Mouse (Mus musculus) monocyte, adult 5-6 weeks (primary cell): ENCODE results near the gene Als2cr12. TPM values are rescaled to one million over a fixed set of nuclear protein-coding genes. Genes with fewer than 3 reads are reported as not detected.
A peak's percentile ranks its signal among the peaks of the same experiment; 100 is the strongest.
"Not testable (repeated sequence)": the region's sequence is repeated elsewhere in the genome, so short reads cannot be mapped to it uniquely, and the experiment has no call there.

ENCODE experiments used
- ATAC-seq: fragments of 153-309, 156-312 bp; replicated peaks from 2 replicates; pipeline ENCODE4 v1.8.0; 2017; ENCODE audit warnings: mild to moderate bottlenecking; ENCODE audit not compliant: low TSS enrichment, insufficient number of reproducible peaks, severe bottlenecking, poor library complexity, low FRiP score
- total RNA-seq: library from RNA; stranded (forward); fragments of 200-1000, 200-491, 200-594 nt; gene quantifications from 3 replicates; pipeline ENCODE4 v1.2.3, GENCODE M21; 2017

The Als2cr12 gene
- total RNA-seq, 1 experiment from 2014 or later: not detected

DNA sequence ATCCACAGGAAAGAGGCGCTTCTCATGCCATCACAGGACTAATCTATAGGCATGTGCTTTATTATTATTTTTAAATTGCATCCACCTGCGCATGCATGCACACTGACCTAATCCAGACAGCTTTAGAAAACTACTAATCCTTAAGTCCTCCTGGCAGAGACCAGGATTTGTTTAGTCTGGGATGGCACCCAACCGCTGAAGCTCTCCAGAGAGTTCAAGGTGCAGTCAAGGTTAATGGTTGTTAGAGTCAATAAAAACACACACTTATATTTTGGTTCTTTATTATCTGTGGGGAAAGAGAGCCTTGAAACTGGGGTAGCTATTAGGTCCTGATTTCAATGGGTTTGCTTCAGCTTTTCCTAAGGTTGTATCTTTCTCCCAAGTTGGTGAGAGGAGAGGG, 74.5 kb downstream of the Als2cr12 start:
- ATAC-seq: no peak

GRCm38 (mm10) chr1:58618766-58619165, 77.0 kb downstream of the Als2cr12 start:
- no peak for ATAC-seq

- ATAC-seq: peak; percentile 77
Measured at GRCm38 (mm10) chr1:58617978-58618668, 77.7 kb downstream of the Als2cr12 start.

- ATAC-seq: no peak
Measured at GRCm38 (mm10) chr1:58617076-58617475, 78.7 kb downstream of the Als2cr12 start.

DNA sequence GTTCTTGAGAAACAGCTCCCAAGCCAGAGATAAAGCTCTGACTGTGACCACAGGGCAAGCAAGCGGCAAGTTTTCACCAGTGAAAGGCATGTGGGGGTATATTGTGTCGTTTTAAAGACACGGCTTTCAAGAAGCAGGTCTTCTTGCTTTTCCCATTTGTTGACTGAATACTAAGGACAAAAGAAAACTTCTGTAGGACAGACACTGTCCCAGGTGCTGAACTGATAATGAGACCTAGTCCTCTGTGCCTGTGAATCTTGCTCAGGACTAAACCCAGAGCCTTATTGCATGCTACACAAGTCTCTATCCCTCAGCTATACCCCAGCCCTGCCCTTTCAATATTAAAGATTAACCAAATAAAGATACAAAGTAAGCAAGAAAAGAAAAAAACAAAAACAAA, 79.6 kb downstream of the Als2cr12 start:
- ATAC-seq: no peak

DNA sequence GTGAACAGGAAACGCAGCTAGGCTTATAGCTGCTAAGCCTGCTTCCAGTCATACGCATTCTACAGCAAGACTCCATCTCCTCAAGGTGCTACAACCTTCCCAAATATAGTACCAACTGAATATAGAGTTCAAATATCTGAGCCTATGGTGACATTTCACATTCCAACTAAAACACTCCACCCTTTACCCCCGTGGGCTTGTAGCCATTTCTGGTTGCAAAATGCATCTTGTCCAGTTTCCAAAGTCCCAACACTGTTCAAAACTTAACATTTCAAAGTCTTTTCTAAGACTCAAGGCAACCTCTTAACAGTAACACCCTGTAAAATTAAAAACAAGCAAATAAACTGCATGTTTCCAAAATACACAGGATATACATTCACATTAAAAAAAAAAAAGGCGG, 80.6 kb downstream of the Als2cr12 start:
- ATAC-seq: no peak

- ATAC-seq: no peak
Measured at GRCm38 (mm10) chr1:58614424-58614823, 81.4 kb downstream of the Als2cr12 start.

DNA sequence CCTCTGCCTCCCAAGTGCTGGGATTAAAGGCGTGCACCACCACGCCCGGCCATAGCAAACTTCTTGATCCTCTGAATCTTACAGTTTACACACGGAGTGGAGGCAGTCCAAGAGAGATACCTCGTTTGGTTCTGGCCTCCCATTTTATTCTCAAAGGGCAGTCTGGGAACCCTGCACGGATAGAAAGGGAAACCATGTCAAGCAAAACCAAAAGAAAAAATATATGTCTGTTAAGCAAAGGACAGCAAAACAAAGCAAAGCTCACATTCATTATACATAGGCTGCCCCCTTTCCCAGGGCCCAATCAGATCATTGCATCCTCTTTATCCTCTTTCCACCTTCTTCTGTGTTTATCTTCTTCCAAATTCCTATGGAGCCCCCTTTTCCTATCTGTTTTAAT, 82.0 kb downstream of the Als2cr12 start:
- no peak for ATAC-seq

DNA sequence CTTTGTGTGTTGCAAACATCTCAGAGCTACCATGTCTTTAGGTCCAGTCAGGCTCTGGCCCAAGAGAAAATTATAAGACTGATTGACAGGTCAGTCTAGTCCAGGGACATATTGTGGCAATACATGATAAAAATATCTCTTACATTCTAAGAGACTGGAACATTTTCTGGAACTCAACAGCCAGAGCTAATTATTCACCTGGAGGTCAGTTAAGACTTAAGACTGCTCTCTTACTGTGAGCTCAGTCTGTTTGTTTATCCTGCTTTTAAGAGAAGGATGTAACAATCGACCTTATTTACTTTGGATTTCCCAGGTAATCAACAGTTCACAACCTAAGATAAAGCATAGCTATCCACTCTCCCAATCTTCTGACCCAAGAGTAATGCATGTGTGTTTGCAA, 85.2 kb downstream of the Als2cr12 start:
- no peak for ATAC-seq

- ATAC-seq: no peak
Measured at GRCm38 (mm10) chr1:58610166-58610565, 85.6 kb downstream of the Als2cr12 start.

DNA sequence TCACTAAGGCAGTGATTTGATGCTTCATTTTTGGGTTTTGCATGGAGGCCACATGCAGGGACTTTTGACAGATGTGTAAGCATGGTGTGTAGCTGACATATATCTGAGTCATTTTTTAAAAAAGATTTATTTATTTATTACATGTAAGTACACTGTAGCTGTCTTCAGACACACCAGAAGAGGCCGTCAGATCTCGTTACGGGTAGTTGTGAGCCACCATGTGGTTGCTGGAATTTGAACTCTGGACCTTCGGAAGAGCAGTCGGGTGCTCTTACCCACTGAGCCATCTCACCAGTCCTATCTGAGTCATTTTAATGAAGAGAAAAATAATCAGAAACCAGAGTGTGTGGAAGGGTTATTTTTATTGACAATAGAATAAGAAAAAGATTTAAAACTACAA, 86.2 kb downstream of the Als2cr12 start:
- ATAC-seq: not testable (repeated sequence)

DNA sequence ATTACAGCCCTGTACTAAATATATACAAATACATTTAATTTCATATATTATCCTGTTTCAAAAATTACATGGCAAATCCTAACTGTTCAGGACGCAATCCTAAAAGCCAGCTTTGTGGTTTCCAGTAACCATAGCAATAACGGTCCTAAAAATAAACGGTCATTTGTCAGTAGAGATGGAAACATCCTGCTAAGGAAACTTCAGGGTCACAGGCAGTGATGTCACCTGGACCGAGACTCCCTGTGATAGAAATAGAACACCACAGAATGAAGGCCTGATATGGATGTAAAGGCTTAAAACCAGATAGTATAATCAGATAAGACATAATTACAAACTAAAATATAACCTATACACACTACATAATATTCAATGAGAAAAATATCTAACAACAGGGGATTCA, 92.1 kb downstream of the Als2cr12 start:
- no peak for ATAC-seq

GRCm38 (mm10) chr1:58602681-58603080, 93.1 kb downstream of the Als2cr12 start:
- ATAC-seq: no peak

Other genes with a start within 250 kb of the Als2cr12 start
- 15.9 to 29.6 TPM (median 23.3 TPM) in 3 replicates for gene Orc2, start 190.9 kb downstream of the Als2cr12 start, total RNA-seq
- gene Fam126b, start 109.7 kb downstream of the Als2cr12 start, total RNA-seq: 11.6 to 17.6 TPM (median 14.9 TPM) in 3 replicates
- gene Ndufb3, start 109.6 kb downstream of the Als2cr12 start, total RNA-seq: 33.6 to 51.9 TPM (median 45.8 TPM) in 3 replicates
- gene Cflar, start 15.5 kb upstream of the Als2cr12 start, total RNA-seq: 127 to 227 TPM (median 128 TPM) in 3 replicates
- gene Casp8, start 99.4 kb upstream of the Als2cr12 start, total RNA-seq: 112 to 160 TPM (median 128 TPM) in 3 replicates